Mouse (Mus musculus) myocyte (in vitro differentiated cells): ENCODE measurements around the gene Timm50.

Source experiments
- E2F4 ChIP-seq: IDR thresholded peaks from one replicate; pipeline ENCODE4 v1.6.1; 2011; ENCODE audit warnings: mild to moderate bottlenecking, control low read depth, moderate library complexity; ENCODE audit not compliant: insufficient read depth
- MYOD1 ChIP-seq, 3 experiments: IDR thresholded peaks; one replicate each; pipeline ENCODE4 v1.6.1; 2011; ENCODE audit warnings: control low read depth in 2 of 3, low read depth in 2 of 3, mild to moderate bottlenecking in 2 of 3, moderate library complexity in 1 of 3; ENCODE audit not compliant: insufficient read length in 2 of 3, control insufficient read depth in 1 of 3
- POLR2A ChIP-seq: IDR thresholded peaks from one replicate; pipeline ENCODE4 v1.6.1; 2011; ENCODE audit warnings: low read depth, mild to moderate bottlenecking, control low read depth, moderate library complexity; ENCODE audit not compliant: insufficient read length

DNA sequence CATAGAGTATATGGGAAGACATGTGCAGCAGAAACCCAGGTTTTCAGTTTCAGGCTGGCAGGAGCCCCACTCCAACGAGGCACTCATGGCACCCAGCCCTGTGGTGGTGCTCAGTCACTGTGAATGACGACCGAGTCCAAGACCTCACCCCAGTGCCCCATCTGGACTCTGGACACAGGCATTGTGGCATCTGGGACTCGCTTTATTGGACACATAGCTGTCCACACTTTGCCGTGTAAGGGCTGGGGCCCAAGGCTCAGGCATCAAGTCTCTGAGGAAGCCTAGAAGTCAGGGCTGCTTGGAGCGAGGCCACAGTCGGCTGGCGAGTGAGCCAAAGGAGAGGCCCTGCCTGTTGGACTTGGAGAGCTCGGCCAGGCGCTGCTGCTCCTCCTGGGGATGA lies 6.2 kb downstream of the Timm50 start:
- TF ChIP-seq E2F4 (no peak), MYOD1 (IDR thresholded peaks at IDR 0.05; ENCODE audit: control insufficient read depth in 1 of 3, insufficient read length in 2 of 3, low read depth in 2 of 3) (no peak), POLR2A (no peak)
